Mouse (Mus musculus): ENCODE measurements around the gene Scamp3.

Gene Scamp3

DNA sequence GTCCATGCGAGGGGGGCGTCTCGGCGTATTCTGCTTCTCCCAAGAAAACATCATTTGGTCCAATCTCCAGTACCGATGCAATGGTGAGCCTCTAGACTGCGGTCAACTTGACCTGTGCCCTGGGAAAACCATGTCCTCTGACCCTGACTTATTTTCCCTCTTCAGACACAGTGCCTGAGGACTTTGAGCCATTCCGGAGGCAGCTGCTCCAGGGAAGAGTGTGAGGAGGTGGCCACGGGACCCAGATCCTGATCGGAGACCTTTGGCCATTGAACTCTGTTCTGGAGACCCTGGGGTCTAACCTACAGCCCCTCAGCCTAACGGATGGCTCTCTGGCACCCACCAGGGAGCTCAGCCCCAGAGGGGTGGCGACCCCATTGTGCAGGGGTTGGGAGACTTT, 49.1 kb downstream of the Scamp3 start:
- DNase-seq (ENCODE audit: low read depth, low spot score), result no peak

DNA sequence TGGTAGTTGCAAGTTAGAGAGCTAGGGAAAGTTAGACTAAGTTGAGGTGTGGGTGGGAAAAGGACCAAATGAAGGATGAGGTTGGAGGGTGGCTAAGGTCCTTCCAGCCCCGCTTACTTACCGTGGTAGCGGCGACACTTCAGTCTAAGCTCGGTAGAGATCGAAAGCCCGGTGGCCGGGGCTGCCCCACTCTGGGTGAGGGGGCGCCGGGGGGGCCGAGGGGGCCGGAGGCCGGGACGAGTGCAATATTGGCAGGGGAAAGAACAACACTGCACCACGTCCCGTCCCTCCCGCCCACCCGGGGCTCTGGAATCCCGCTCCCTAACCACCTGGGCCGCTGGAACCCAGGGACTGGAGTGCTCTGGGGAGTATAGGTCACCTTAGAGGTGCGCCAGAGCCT, 49.6 kb downstream of the Scamp3 start, which contains the start of gene Mtx1:
Gene Mtx1, minus strand, starts transcription at position 189 of the 400 bp plus-strand sequence.
- DNase-seq (ENCODE audit: low read depth, low spot score), result no peak

DNA sequence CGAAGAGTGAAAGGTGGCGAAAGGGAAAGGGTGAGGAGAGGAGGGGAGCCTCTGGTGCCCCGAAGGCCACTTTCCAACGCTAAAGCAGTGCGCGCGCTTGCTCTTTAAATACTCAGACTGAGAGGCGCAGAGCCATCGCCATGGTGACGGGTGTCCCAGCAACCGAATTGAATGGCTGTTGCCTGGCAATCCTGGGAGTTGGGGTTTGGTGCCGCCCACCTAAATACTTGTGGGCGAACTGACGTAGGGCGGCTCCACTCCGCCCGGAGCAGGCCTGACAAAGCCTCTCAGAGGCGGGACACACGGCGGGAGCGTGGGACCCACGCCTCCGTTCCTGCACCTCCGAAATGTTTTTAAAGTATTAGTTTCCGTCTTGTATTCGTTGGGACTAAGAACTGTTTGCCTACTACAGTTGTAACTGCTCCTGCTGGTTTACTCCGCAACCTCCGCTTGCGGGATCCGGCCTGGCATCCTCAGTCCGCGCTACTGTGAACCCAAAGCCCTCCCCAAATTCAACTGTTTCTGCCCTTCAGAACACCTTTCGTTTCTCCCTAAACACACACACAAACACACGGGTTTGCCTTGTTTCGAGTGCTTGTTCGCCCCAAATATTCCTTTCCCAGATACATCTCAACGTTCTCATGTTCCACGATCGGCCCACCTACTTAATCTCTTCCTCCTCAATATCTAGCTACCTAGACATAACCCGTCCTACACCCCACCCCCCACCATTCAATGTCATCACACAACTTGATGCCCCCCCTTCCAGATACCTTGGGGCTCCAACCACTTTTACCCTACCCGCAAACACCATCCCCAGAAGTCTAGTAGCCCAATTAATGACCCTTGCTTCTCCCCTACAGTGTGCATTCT, 50.3 kb downstream of the Scamp3 start:
- DNase-seq (ENCODE audit: low read depth, low spot score), result peak; percentile 84

DNA sequence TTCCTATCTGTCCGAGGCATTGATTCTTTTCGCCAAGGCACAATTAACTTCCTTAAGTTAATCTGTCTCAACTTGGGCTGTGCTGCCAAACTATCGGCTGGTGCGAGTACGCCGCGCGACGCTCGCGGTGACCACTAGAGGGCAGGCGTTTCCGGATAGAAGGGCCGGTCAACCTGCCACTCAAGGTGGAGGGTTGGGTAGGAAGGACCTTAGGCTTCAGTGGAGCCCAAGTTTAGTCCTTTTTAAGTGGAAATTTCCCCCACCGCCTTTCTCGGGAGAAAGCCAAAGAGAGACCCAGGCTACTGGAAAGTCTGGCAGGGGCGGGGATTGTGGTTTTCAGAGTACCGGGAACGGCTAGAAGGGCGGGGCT, 50.9 kb downstream of the Scamp3 start:
- no peak for DNase-seq (ENCODE audit: low read depth, low spot score)

DNA sequence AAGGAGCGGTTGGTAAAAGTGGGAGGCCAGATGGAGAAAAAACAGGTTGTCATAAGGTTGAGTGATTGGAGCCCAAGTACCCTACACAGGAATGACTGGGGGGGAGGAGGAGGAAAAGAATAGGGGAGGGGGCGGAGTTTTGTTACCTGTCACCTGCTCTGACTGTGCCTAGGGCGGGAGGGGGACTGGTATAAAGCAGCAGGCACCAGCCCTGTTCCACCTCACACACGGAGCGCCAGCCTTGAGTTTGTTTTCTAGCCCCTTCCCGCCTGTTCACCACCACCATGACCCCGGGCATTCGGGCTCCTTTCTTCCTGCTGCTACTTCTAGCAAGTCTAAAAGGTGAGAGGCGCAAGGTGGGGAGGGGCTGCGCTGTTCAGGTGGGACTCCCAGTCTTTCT, 51.6 kb downstream of the Scamp3 start, which contains the start of gene Muc1:
Gene Muc1, plus strand, starts transcription at position 222 of the 400 bp plus-strand sequence.
- no peak for DNase-seq (ENCODE audit: low read depth, low spot score)

DNA sequence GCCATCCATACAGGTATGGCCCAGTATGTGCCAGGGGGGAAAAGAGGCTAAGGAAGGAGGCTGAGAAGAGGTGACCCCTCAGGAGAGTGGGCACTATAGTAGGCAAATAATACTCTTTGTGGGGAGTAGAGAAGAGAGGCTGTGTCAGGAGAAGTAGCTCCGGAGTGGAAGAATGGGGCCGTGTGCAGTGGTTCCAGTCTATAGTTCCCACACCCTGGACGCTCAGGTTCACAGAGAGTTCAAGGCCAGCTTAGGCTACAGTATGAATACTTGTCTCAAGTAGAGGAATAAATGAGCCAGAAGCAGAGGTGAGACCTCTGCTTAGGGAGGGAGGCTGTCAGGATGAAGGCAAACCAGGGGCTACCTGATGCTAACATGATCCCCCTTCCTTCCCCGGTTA, 52.0 kb downstream of the Scamp3 start:
- DNase-seq (ENCODE audit: low read depth, low spot score), result no peak

DNA sequence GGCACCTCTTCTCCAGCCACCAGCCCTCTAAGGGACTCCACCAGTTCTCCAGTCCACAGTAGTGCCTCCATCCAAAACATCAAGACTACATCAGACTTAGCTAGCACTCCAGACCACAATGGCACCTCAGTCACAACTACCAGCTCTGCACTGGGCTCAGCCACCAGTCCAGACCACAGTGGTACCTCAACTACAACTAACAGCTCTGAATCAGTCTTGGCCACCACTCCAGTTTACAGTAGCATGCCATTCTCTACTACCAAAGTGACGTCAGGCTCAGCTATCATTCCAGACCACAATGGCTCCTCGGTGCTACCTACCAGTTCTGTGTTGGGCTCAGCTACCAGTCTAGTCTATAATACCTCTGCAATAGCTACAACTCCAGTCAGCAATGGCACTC, 53.3 kb downstream of the Scamp3 start:
- DNase-seq (ENCODE audit: low read depth, low spot score), result no peak

DNA sequence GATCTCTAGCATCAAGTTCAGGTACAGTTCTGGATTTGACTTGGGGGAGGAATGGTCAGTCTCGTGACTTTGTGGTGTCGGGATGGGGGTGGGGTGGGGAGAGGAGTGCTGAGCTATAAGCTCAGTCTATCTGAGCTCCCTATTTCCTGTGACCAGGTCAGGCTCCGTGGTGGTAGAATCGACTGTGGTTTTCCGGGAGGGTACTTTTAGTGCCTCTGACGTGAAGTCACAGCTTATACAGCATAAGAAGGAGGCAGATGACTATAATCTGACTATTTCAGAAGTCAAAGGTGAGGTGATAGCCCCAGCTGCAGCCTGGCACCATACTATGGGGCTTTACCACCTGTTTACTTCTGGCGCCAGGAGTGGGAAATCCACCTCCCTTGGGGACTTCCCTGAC, 54.1 kb downstream of the Scamp3 start:
- DNase-seq (ENCODE audit: low read depth, low spot score), result no peak

DNA sequence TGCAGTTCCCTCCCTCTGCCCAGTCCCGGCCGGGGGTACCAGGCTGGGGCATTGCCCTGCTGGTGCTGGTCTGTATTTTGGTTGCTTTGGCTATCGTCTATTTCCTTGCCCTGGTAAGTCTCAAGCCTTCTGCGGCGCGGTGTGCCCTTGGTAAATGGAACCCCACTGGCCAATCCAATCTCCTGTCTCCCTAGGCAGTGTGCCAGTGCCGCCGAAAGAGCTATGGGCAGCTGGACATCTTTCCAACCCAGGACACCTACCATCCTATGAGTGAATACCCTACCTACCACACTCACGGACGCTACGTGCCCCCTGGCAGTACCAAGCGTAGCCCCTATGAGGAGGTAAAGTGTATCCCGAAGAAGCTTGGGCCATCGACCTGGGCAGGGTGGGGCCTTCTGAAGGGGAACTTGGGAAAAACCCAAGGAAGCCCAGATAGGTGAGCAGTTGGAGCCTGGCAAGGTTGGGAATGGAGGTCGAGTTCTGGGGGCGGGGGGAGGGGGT, 54.6 kb downstream of the Scamp3 start:
- DNase-seq (ENCODE audit: low read depth, low spot score), result no peak

Measured in embryo, embryonic 11.5 days (tissue).